Mouse (Mus musculus): Measurements from ENCODE around the gene Ldhc. TPM values are rescaled to one million over a fixed set of nuclear protein-coding genes. Genes with fewer than 3 reads are reported as not detected.

The Ldhc gene
- polyA plus RNA-seq, 1 experiment: 0.08 TPM

DNA sequence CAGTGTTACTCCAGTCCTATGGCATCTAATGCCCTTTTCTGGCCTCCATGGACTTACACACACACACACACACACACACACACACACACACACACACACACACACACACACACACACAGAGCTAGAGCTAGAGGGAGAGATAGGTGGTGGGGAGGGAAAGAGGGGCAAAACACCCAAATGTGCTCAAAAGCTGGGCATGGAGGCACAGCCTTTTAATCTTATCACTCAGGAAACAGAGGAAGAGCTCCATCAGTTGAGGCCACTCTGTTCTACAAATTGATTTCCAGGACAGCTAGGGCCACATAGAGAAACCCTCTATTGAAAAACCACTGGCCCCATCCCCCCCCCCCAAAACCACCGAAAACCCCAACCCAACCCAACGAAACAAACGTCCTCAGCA lies 22.3 kb downstream of the Ldhc start:
- H3K4me1 ChIP-seq (ENCODE audit: control insufficient read depth, insufficient read depth, low read length): no peaks in the 10 kb centered on the region
- TF ChIP-seq CTCF (IDR thresholded peaks at IDR 0.05; ENCODE audit: extremely low read depth, insufficient read depth, low read length) (no peak), POLR2A (IDR thresholded peaks at IDR 0.05; ENCODE audit: extremely low read depth, insufficient read depth, low read length) (no peak)
- no peak overlapping the region for H3K4me3 ChIP-seq (ENCODE audit: insufficient read depth, low read length)

DNA sequence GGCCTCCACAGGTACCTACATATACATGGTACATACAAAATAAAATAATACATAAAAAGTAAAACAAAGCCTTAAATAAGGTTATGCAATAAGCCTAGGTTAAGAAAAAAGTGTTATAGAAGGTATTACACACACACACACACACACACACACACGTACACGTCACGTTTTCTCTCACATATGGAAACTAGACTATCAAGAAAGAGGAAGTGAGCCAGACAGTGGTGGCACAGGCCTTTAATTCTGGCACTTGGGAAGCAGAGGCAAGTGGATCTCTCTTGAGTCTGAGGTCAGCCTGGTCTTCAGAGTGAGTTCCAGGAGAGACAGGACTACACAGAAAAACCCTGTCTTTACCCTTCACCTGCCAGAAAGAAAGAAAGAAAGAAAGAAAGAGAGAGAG lies 34.5 kb downstream of the Ldhc start:
- Histone ChIP-seq H3K4me3 (ENCODE audit: insufficient read depth, low read length) (no peak overlapping the region), H3K4me1 (ENCODE audit: control insufficient read depth, insufficient read depth, low read length) (no peaks in the 10 kb centered on the region), H3K27ac (ENCODE audit: insufficient read depth, low read length) (no peak overlapping the region)
- no peak for TF ChIP-seq CTCF (IDR thresholded peaks at IDR 0.05; ENCODE audit: extremely low read depth, insufficient read depth, low read length)
- TF ChIP-seq POLR2A (IDR thresholded peaks at IDR 0.05; ENCODE audit: extremely low read depth, insufficient read depth, low read length): no peak

More for the DNA sequence above, 22.3 kb downstream of the Ldhc start:
- H3K27ac ChIP-seq (ENCODE audit: insufficient read depth, low read length): no peak overlapping the region

DNA sequence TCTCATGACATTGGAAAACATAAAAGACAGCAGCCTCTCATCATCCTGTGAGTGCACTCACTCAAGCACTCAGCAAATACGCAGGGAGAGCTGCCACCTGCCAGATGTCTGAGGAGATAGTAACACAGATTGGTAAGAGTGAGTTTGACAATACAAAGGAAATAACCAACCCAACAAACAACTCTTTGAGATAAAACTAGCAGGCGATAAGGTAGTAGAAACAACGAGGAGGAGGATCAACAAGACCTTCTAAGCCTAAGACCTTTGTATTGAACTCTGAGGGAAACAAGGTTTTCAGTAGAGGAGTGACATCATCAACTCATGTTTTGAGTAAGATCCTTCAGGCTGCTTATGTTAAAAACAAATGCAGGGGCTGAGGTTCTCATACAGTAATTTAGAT lies 38.3 kb downstream of the Ldhc start:
- Histone ChIP-seq H3K4me3 (ENCODE audit: insufficient read depth, low read length) (no peak overlapping the region), H3K27ac (ENCODE audit: insufficient read depth, low read length) (no peak overlapping the region), H3K4me1 (ENCODE audit: control insufficient read depth, insufficient read depth, low read length) (no peaks in the 10 kb centered on the region)
- TF ChIP-seq CTCF (IDR thresholded peaks at IDR 0.05; ENCODE audit: extremely low read depth, insufficient read depth, low read length) (no peak), POLR2A (IDR thresholded peaks at IDR 0.05; ENCODE audit: extremely low read depth, insufficient read depth, low read length) (no peak)

DNA sequence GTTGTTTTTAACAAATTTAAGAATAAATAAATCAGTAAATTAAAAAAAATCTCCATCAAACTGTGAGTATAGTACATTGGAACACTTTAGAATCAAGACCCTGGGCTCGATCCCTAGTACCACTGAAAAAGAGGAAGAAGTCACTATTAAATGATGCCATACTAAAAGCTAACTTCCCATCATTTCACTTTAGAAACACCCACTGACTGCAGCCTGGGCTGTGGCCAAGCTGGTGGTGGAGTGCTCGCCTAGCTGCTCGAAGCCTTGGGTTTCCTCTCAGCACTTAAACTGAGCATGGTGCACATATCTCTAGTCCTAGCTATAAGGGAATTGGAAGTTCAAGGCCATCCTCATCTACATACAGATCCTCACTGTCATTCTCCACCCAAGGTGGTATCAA lies 50.2 kb downstream of the Ldhc start:
- Histone ChIP-seq H3K4me3 (ENCODE audit: insufficient read depth, low read length) (no peak overlapping the region), H3K4me1 (ENCODE audit: control insufficient read depth, insufficient read depth, low read length) (no peaks in the 10 kb centered on the region), H3K27ac (ENCODE audit: insufficient read depth, low read length) (no peak overlapping the region)
- no peak for TF ChIP-seq CTCF (IDR thresholded peaks at IDR 0.05; ENCODE audit: extremely low read depth, insufficient read depth, low read length)
- no peak for TF ChIP-seq POLR2A (IDR thresholded peaks at IDR 0.05; ENCODE audit: extremely low read depth, insufficient read depth, low read length)

DNA sequence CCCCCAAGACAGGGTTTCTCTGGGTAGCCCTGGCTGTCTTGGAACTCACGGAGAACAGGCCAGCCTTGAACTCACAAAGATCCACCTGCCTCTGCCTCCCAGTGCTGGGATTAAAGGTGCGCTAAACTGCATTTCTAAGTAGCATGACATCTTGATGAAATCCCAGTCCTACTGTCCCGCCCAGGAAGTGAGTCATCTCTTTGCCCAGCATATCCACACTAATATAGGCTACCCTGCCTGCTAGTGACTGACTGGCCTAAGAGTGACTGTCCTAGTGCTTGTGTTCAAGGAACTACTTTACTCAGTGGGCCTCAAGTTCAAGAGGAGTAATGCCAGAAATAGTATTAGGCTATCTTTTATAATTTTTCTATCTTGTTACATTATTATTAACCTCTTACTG lies 55.4 kb downstream of the Ldhc start:
- Histone ChIP-seq H3K27ac (ENCODE audit: insufficient read depth, low read length) (no peak overlapping the region), H3K4me3 (ENCODE audit: insufficient read depth, low read length) (no peak overlapping the region), H3K4me1 (ENCODE audit: control insufficient read depth, insufficient read depth, low read length) (peaks cover 5% of the 10 kb centered on the region; the same call in 1 of the 2 replicates)
- TF ChIP-seq CTCF (IDR thresholded peaks at IDR 0.05; ENCODE audit: extremely low read depth, insufficient read depth, low read length): no peak
- TF ChIP-seq POLR2A (IDR thresholded peaks at IDR 0.05; ENCODE audit: extremely low read depth, insufficient read depth, low read length): no peak

DNA sequence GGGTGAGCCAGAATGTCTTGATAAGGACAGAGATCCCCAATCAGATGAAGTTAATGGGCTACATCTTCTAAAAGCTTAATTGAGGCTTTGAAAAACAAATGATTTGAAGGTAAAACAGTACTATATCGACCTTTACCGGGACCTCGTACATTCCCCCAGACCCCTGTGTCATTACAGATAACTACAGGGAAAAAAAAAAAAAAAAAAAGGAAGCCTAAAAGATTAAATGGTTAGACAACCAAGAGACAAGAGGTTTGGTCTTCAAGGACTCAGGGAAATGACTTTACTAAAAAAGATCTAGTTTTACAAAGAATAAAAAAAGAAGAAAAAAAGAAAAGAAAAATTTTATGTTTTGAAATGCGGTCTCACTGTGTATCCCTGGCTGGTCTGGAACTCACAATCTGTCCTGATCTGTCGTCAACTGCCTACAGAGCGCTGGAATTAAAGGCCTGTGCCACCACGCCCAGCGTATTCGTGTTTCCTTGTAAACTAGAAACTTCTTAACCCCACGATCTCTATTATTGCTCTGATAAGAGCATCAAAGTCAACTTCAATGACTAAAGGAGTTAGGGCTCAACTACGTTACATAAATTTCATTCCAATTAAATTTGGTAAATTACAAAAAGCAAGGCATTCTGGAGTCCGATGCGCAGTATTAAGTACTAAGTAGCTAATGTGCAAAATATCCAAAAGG lies 57.8 kb downstream of the Ldhc start:
- no peak for TF ChIP-seq CTCF (IDR thresholded peaks at IDR 0.05; ENCODE audit: extremely low read depth, insufficient read depth, low read length)
- TF ChIP-seq POLR2A (IDR thresholded peaks at IDR 0.05; ENCODE audit: extremely low read depth, insufficient read depth, low read length): no peak
- H3K4me1 ChIP-seq (ENCODE audit: control insufficient read depth, insufficient read depth, low read length): peaks cover 5% of the 10 kb centered on the region; the same call in 1 of the 2 replicates

DNA sequence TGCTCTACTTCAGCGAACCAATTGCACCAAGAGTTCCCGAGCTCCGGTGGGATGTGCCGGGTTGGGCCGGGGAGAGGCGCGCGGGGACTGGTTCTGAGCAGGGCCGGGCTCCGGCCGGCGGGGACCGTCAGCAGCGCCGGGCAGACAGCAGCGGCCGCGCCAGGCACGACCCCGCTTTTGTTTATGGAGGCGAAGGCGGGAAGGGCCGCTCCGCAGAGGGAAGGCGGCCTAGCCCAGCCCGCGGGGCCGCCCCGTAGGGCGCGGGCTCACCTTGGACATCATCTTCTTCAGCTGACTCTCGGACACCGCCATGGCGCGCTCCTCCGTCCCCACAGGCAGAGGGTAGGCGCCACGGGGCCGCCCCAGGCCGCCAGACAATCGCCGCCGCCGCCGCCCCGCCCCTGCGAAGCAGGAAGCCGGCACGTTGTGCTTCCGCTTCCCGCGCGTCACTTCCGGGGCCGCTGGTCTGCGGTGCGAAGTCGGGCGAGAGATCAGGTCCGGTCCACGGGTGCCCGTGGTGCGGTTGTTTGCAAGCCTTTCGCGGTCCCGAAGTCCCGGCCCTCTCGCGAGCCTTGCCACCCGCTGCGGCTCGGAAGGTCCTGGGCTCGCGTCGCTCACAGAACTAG lies 58.7 kb downstream of the Ldhc start, which contains the start of gene Tsg101:
TSS of gene Tsg101 (minus strand) at position 419 of the 626 bp plus-strand sequence.
- Histone ChIP-seq H3K27ac (ENCODE audit: insufficient read depth, low read length) (peak within 1 kb of the TSS; percentile 90), H3K4me3 (ENCODE audit: insufficient read depth, low read length) (peak within 1 kb of the TSS; percentile 76), H3K4me1 (ENCODE audit: control insufficient read depth, insufficient read depth, low read length) (peaks cover 5% of the 10 kb centered on the region; the same call in 1 of the 2 replicates)
- TF ChIP-seq CTCF (IDR thresholded peaks at IDR 0.05; ENCODE audit: extremely low read depth, insufficient read depth, low read length): no peak
- TF ChIP-seq POLR2A (IDR thresholded peaks at IDR 0.05; ENCODE audit: extremely low read depth, insufficient read depth, low read length): peak; percentile 92

More for the DNA sequence above, 57.8 kb downstream of the Ldhc start:
- peak overlapping the region; percentile 76; the same call in 1 of the 2 replicates for H3K4me3 ChIP-seq (ENCODE audit: insufficient read depth, low read length)
- H3K27ac ChIP-seq (ENCODE audit: insufficient read depth, low read length): no peak overlapping the region

DNA sequence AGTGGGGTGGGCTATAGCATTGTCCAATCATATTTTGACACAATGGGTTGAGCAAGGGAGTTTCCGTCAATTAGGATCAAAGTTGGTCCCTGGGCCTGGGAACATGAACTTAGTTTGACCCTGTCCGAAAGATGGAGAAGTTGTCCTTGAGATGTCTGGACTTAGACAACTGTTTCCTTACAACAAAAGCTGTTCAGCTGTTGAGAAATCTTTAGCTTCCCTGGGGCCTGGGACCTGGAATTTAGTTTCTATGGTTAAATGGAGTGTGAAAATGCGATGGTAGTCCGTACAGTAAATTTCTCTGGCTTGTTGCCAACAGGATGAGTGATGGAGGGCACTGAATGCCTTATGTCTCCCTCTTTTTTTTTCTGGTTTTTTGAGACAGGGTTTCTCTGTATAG lies 61.1 kb downstream of the Ldhc start:
- H3K4me1 ChIP-seq (ENCODE audit: control insufficient read depth, insufficient read depth, low read length): peaks cover 5% of the 10 kb centered on the region; the same call in 1 of the 2 replicates

More for the DNA sequence above, 61.1 kb downstream of the Ldhc start:
- Histone ChIP-seq H3K4me3 (ENCODE audit: insufficient read depth, low read length) (no peak overlapping the region), H3K27ac (ENCODE audit: insufficient read depth, low read length) (no peak overlapping the region)
- TF ChIP-seq POLR2A (IDR thresholded peaks at IDR 0.05; ENCODE audit: extremely low read depth, insufficient read depth, low read length) (no peak), CTCF (IDR thresholded peaks at IDR 0.05; ENCODE audit: extremely low read depth, insufficient read depth, low read length) (no peak)

Other genes with a start within 250 kb of the Ldhc start
- 44.9 and 46.8 TPM in 2 replicates for gene Sergef, start 221.4 kb upstream of the Ldhc start, polyA plus RNA-seq (2012; rRNA removed)
- 0.09 and 0.19 TPM in 2 replicates for gene Tph1, start 188.7 kb upstream of the Ldhc start, polyA plus RNA-seq (2012; rRNA removed)
- 7.1 and 7.7 TPM in 2 replicates for gene Saal1, start 150.5 kb upstream of the Ldhc start, polyA plus RNA-seq (2012; rRNA removed)
- not detected in 2 replicates for gene Saa3, start 145.5 kb upstream of the Ldhc start, polyA plus RNA-seq (2012; rRNA removed)
- gene Saa4, start 128.6 kb upstream of the Ldhc start, polyA plus RNA-seq (2012; rRNA removed): not detected in 2 replicates
- 0.04 TPM in 1 of 2 replicates, not detected in the other for gene Saa1, start 118.2 kb upstream of the Ldhc start, polyA plus RNA-seq (2012; rRNA removed)
- gene Saa2, start 109.4 kb upstream of the Ldhc start, polyA plus RNA-seq (2012; rRNA removed): not detected in 2 replicates
- 16.7 and 17.1 TPM in 2 replicates for gene Hps5, start 65.1 kb upstream of the Ldhc start, polyA plus RNA-seq (2012; rRNA removed)
- gene Gtf2h1, start 65.1 kb upstream of the Ldhc start, polyA plus RNA-seq (2012; rRNA removed): 30.1 TPM in 2 replicates
- gene Ldha, start 19.7 kb upstream of the Ldhc start, polyA plus RNA-seq (2012; rRNA removed): 392 and 402 TPM in 2 replicates
- 61.9 and 67.3 TPM in 2 replicates for gene Tsg101, start 58.8 kb downstream of the Ldhc start, polyA plus RNA-seq (2012; rRNA removed)
- 7.1 and 7.8 TPM in 2 replicates for gene Uevld, start 97.3 kb downstream of the Ldhc start, polyA plus RNA-seq (2012; rRNA removed)
- gene Gm9999, start 122.4 kb downstream of the Ldhc start, polyA plus RNA-seq (2012; rRNA removed): not detected in 2 replicates
- gene Spty2d1, start 147.2 kb downstream of the Ldhc start, polyA plus RNA-seq (2012; rRNA removed): 6.8 and 7.2 TPM in 2 replicates
- 22.5 and 22.6 TPM in 2 replicates for gene Tmem86a, start 189.4 kb downstream of the Ldhc start, polyA plus RNA-seq (2012; rRNA removed)

All from cortical plate, adult 2 months (tissue).